Mouse (Mus musculus) frontal cortex, postnatal 25 days (tissue): Measurements from ENCODE around the gene Sphk1.

Experiments used
- DNase-seq, 2 experiments: peaks; one replicate each; pipeline ENCODE4 v3.0.0; 2022; ENCODE audit warnings: low spot score in 2 of 2

Sphk1 gene

GRCm38 (mm10) chr11:116536685-116537084, 6.0 kb downstream of the Sphk1 start:
- DNase-seq = no peak

GRCm38 (mm10) chr11:116537388-116537787, 6.7 kb downstream of the Sphk1 start:
- no peak for DNase-seq

- no peak for DNase-seq
These were observed 7.5 kb downstream of the Sphk1 start for GRCm38 (mm10) chr11:116538142-116538735.

- DNase-seq = no peak
These were observed 10.5 kb downstream of the Sphk1 start for GRCm38 (mm10) chr11:116541183-116541582.

- DNase-seq = no peak
These were observed 12.4 kb downstream of the Sphk1 start for GRCm38 (mm10) chr11:116543110-116543509.

GRCm38 (mm10) chr11:116547296-116548060, 16.8 kb downstream of the Sphk1 start:
- DNase-seq = no peak

- no peak for DNase-seq
These were observed 18.1 kb downstream of the Sphk1 start for GRCm38 (mm10) chr11:116548780-116549179.

GRCm38 (mm10) chr11:116549273-116550038, 18.7 kb downstream of the Sphk1 start:
- DNase-seq = no peak

- no peak for DNase-seq
These were observed 20.0 kb downstream of the Sphk1 start for GRCm38 (mm10) chr11:116550748-116551147.

GRCm38 (mm10) chr11:116552194-116552593, 21.5 kb downstream of the Sphk1 start:
- DNase-seq = no peak

- DNase-seq = no peak
These were observed 23.6 kb downstream of the Sphk1 start for GRCm38 (mm10) chr11:116554171-116554878.

- DNase-seq = no peak
These were observed 24.8 kb downstream of the Sphk1 start for GRCm38 (mm10) chr11:116555572-116555971.

GRCm38 (mm10) chr11:116556308-116556707, 25.6 kb downstream of the Sphk1 start:
- no peak for DNase-seq

GRCm38 (mm10) chr11:116565283-116566041, 34.7 kb downstream of the Sphk1 start:
- no peak for DNase-seq

GRCm38 (mm10) chr11:116567531-116567930, 36.8 kb downstream of the Sphk1 start:
- DNase-seq = no peak

- DNase-seq = no peak
These were observed 40.1 kb downstream of the Sphk1 start for GRCm38 (mm10) chr11:116570821-116571220.

- no peak for DNase-seq
These were observed 41.3 kb downstream of the Sphk1 start for GRCm38 (mm10) chr11:116571767-116572679.

- peak in 1 of 2 experiments; percentile 30 for DNase-seq
These were observed 42.2 kb downstream of the Sphk1 start for GRCm38 (mm10) chr11:116572756-116573543.

- no peak for DNase-seq
These were observed 43.8 kb downstream of the Sphk1 start for GRCm38 (mm10) chr11:116574486-116574885.
